Mouse (Mus musculus): ENCODE results near the gene Aamp. TPM values are rescaled to one million over a fixed set of nuclear protein-coding genes. Genes with fewer than 3 reads are reported as not detected.

Aamp gene
- polyA plus RNA-seq, 1 experiment from 2014 or later: 130 TPM

GRCm38 (mm10) chr1:74302835-74303234 is 18.3 kb upstream of the Aamp start:
- H3K27me3 ChIP-seq (replicated peaks; ENCODE audit: control insufficient read depth, insufficient read depth, low read length): no peaks in the 10 kb centered on the region
- peak overlapping the region; percentile 66 for H3K4me3 ChIP-seq (ENCODE audit: low read depth, low read length)
- TF ChIP-seq CTCF (IDR thresholded peaks at IDR 0.05; ENCODE audit: low read depth): no peak
- H3K9me3 ChIP-seq (ENCODE audit: control insufficient read depth): no peaks in the 10 kb centered on the region
- peaks cover 36% of the 10 kb centered on the region for H3K4me1 ChIP-seq (replicated peaks; ENCODE audit: control insufficient read depth, insufficient read depth, low read length)
- ATAC-seq: no peak
- peak overlapping the region; percentile 87 for H3K4me2 ChIP-seq (replicated peaks; ENCODE audit: low read depth)
- H3K9ac ChIP-seq (ENCODE audit: low read depth, low read length): peak overlapping the region; percentile 87
- WGBS: 29% methylated on average over 2 of the region's 2 CpGs
- 0 out of 2 replicates have a peak overlapping the region, but pooled peaks have one; percentile 94 for H3K27ac ChIP-seq (ENCODE audit: low read depth, low read length)
- no peaks in the 10 kb centered on the region for H3K36me3 ChIP-seq (ENCODE audit: control insufficient read depth, insufficient read depth)

GRCm38 (mm10) chr1:74302229-74302628 is 17.7 kb upstream of the Aamp start:
- H3K4me1 ChIP-seq (replicated peaks; ENCODE audit: control insufficient read depth, insufficient read depth, low read length): peaks cover 36% of the 10 kb centered on the region
- H3K4me2 ChIP-seq (replicated peaks; ENCODE audit: low read depth): peak overlapping the region; percentile 87
- TF ChIP-seq CTCF (IDR thresholded peaks at IDR 0.05; ENCODE audit: low read depth): no peak
- no peaks in the 10 kb centered on the region for H3K27me3 ChIP-seq (replicated peaks; ENCODE audit: control insufficient read depth, insufficient read depth, low read length)
- H3K36me3 ChIP-seq (ENCODE audit: control insufficient read depth, insufficient read depth): no peaks in the 10 kb centered on the region
- WGBS: 80% methylated on average over 7 of the region's 7 CpGs
- peak overlapping the region; percentile 66; the same call in 1 of the 2 replicates for H3K4me3 ChIP-seq (ENCODE audit: low read depth, low read length)
- H3K9me3 ChIP-seq (ENCODE audit: control insufficient read depth): no peaks in the 10 kb centered on the region
- H3K9ac ChIP-seq (ENCODE audit: low read depth, low read length): no peak overlapping the region
- ATAC-seq: no peak
- H3K27ac ChIP-seq (ENCODE audit: low read depth, low read length): no peak overlapping the region

GRCm38 (mm10) chr1:74300347-74301110 is 16.0 kb upstream of the Aamp start:
- no peaks in the 10 kb centered on the region for H3K27me3 ChIP-seq (replicated peaks; ENCODE audit: control insufficient read depth, insufficient read depth, low read length)
- H3K9me3 ChIP-seq (ENCODE audit: control insufficient read depth): no peaks in the 10 kb centered on the region
- ATAC-seq: no peak
- H3K9ac ChIP-seq (ENCODE audit: low read depth, low read length): no peak overlapping the region
- no peaks in the 10 kb centered on the region for H3K36me3 ChIP-seq (ENCODE audit: control insufficient read depth, insufficient read depth)
- peak overlapping the region; percentile 10 for H3K4me2 ChIP-seq (replicated peaks; ENCODE audit: low read depth)
- H3K4me3 ChIP-seq (ENCODE audit: low read depth, low read length): no peak overlapping the region
- WGBS: 51% methylated on average over 6 of the region's 6 CpGs
- no peak for TF ChIP-seq CTCF (IDR thresholded peaks at IDR 0.05; ENCODE audit: low read depth)
- H3K27ac ChIP-seq (ENCODE audit: low read depth, low read length): peak overlapping the region; percentile 46
- H3K4me1 ChIP-seq (replicated peaks; ENCODE audit: control insufficient read depth, insufficient read depth, low read length): peaks cover 47% of the 10 kb centered on the region

- 50% methylated on average over 5 of the region's 5 CpGs for WGBS
These were observed 14.5 kb upstream of the Aamp start for GRCm38 (mm10) chr1:74298996-74299395.

GRCm38 (mm10) chr1:74298157-74298750 is 13.7 kb upstream of the Aamp start:
- peak overlapping the region; percentile 60 for H3K27ac ChIP-seq (ENCODE audit: low read depth, low read length)
- 0 out of 2 replicates have a peak overlapping the region, but pooled peaks have one; percentile 18 for H3K9ac ChIP-seq (ENCODE audit: low read depth, low read length)
- TF ChIP-seq CTCF (IDR thresholded peaks at IDR 0.05; ENCODE audit: low read depth): no peak
- peak overlapping the region; percentile 4; the same call in 1 of the 2 replicates for H3K4me2 ChIP-seq (replicated peaks; ENCODE audit: low read depth)
- H3K27me3 ChIP-seq (replicated peaks; ENCODE audit: control insufficient read depth, insufficient read depth, low read length): no peaks in the 10 kb centered on the region
- peaks cover 63% of the 10 kb centered on the region for H3K4me1 ChIP-seq (replicated peaks; ENCODE audit: control insufficient read depth, insufficient read depth, low read length)
- WGBS: 63% methylated on average over 5 of the region's 5 CpGs
- peaks cover 10% of the 10 kb centered on the region; the same call in 1 of the 2 replicates for H3K36me3 ChIP-seq (ENCODE audit: control insufficient read depth, insufficient read depth)
- no peaks in the 10 kb centered on the region for H3K9me3 ChIP-seq (ENCODE audit: control insufficient read depth)
- ATAC-seq: no peak
- H3K4me3 ChIP-seq (ENCODE audit: low read depth, low read length): no peak overlapping the region

More at GRCm38 (mm10) chr1:74298996-74299395, 14.5 kb upstream of the Aamp start:
- peak overlapping the region; percentile 27 for H3K4me2 ChIP-seq (replicated peaks; ENCODE audit: low read depth)
- H3K27me3 ChIP-seq (replicated peaks; ENCODE audit: control insufficient read depth, insufficient read depth, low read length): no peaks in the 10 kb centered on the region
- no peak overlapping the region for H3K4me3 ChIP-seq (ENCODE audit: low read depth, low read length)
- peaks cover 9% of the 10 kb centered on the region; the same call in 1 of the 2 replicates for H3K36me3 ChIP-seq (ENCODE audit: control insufficient read depth, insufficient read depth)
- TF ChIP-seq CTCF (IDR thresholded peaks at IDR 0.05; ENCODE audit: low read depth): no peak
- peaks cover 60% of the 10 kb centered on the region for H3K4me1 ChIP-seq (replicated peaks; ENCODE audit: control insufficient read depth, insufficient read depth, low read length)
- no peaks in the 10 kb centered on the region for H3K9me3 ChIP-seq (ENCODE audit: control insufficient read depth)
- no peak for ATAC-seq
- H3K9ac ChIP-seq (ENCODE audit: low read depth, low read length): 0 out of 2 replicates have a peak overlapping the region, but pooled peaks have one; percentile 18
- peak overlapping the region; percentile 60; the same call in 1 of the 2 replicates for H3K27ac ChIP-seq (ENCODE audit: low read depth, low read length)

GRCm38 (mm10) chr1:74297269-74297668 is 12.7 kb upstream of the Aamp start:
- TF ChIP-seq CTCF (IDR thresholded peaks at IDR 0.05; ENCODE audit: low read depth): no peak
- WGBS: 35% methylated on average over 3 of the region's 3 CpGs
- Histone ChIP-seq H3K27me3 (replicated peaks; ENCODE audit: control insufficient read depth, insufficient read depth, low read length) (no peaks in the 10 kb centered on the region), H3K36me3 (ENCODE audit: control insufficient read depth, insufficient read depth) (peaks cover 19% of the 10 kb centered on the region), H3K4me3 (ENCODE audit: low read depth, low read length) (no peak overlapping the region), H3K9ac (ENCODE audit: low read depth, low read length) (no peak overlapping the region), H3K4me2 (replicated peaks; ENCODE audit: low read depth) (peak overlapping the region; percentile 70), H3K4me1 (replicated peaks; ENCODE audit: control insufficient read depth, insufficient read depth, low read length) (peaks cover 56% of the 10 kb centered on the region), H3K9me3 (ENCODE audit: control insufficient read depth) (no peaks in the 10 kb centered on the region), H3K27ac (ENCODE audit: low read depth, low read length) (peak overlapping the region; percentile 98)
- ATAC-seq: no peak
